Mouse (Mus musculus): Measurements from ENCODE around the gene Lca5l.

GRCm38 (mm10) chr16:96158511-96159080, 33.5 kb downstream of the Lca5l start:
- no peak for TF ChIP-seq CTCF (conservative IDR thresholded peaks at IDR 0.05; ENCODE audit: low read length)
- TF ChIP-seq NANOG (IDR thresholded peaks at IDR 0.05; ENCODE audit: borderline replicate concordance, low read length) = no peak

Data from E14TG2a.4 (cell line).